Mouse (Mus musculus) MEL (cell line): ENCODE results near the gene Rbm47.
A peak's percentile ranks its signal among the peaks of the same experiment; 100 is the strongest.

Experiments
- CTCF ChIP-seq, 3 experiments: IDR thresholded peaks in 2 of 3; conservative IDR thresholded peaks in 1 of 3; 2 replicates each; pipeline ENCODE4 v1.5.1; 2011 to 2012; ENCODE audit warnings: low read length in 3 of 3, low read depth in 2 of 3, mild to moderate bottlenecking in 2 of 3, improper control_type of control experiment in 1 of 3, inconsistent platforms in 1 of 3, mixed read lengths in 1 of 3, moderate library complexity in 1 of 3; ENCODE audit not compliant: control insufficient read depth in 1 of 3, insufficient read depth in 1 of 3, poor library complexity in 1 of 3, severe bottlenecking in 1 of 3
- JUND ChIP-seq: IDR thresholded peaks from 2 replicates; pipeline ENCODE4 v1.6.1; 2011; ENCODE audit warnings: low read depth, mild to moderate bottlenecking, improper control_type of control experiment, low read length
- POLR2A ChIP-seq, 2 experiments: IDR thresholded peaks; 2 replicates each; pipeline ENCODE4 v1.6.1; 2011 to 2012; ENCODE audit warnings: low read length in 2 of 2, mild to moderate bottlenecking in 2 of 2, control low read depth in 1 of 2, improper control_type of control experiment in 1 of 2, low read depth in 1 of 2, moderate library complexity in 1 of 2; ENCODE audit not compliant: control insufficient read depth in 1 of 2, insufficient read depth in 1 of 2, poor library complexity in 1 of 2

DNA sequence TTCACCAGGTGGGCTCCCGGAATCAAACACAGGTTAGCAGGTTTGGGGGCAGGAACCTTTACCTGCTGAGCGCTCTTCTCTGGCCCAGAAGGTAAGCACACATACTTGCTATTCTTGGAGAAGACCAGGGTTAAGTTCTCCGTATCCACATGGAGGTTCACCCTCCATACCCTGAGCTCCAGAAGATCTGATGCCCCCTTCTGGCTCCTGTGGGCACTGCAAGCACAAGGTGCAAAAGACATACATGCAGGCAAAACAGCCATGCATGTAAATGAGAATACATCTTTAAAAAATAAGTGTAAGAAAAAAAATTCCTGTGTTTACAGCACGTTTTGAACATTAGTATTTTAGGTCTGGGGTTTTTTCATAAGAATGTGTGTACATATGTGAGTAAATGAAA, 116.2 kb downstream of the Rbm47 start:
- TF ChIP-seq POLR2A (IDR thresholded peaks at IDR 0.05; ENCODE audit: control insufficient read depth in 1 of 2, insufficient read depth in 1 of 2, low read depth in 1 of 2, low read length in 2 of 2, poor library complexity in 1 of 2) (no peak), CTCF (IDR thresholded peaks at IDR 0.05 in 2 of 3, conservative IDR thresholded peaks at IDR 0.05 in 1 of 3; ENCODE audit: control insufficient read depth in 1 of 3, insufficient read depth in 1 of 3, low read depth in 2 of 3, low read length in 3 of 3, poor library complexity in 1 of 3, severe bottlenecking in 1 of 3) (peak; percentile 50 to 56 (median 56)), JUND (no peak)
